Mouse (Mus musculus) CD4-positive naive resting alpha-beta T cell, adult 76 days (primary cell): Measurements from ENCODE around the gene Bcl7c. TPM values are rescaled to one million over a fixed set of nuclear protein-coding genes. Genes with fewer than 3 reads are reported as not detected.

Experiments
- total RNA-seq: library from RNA; stranded (reverse); gene quantifications from one replicate; pipeline ENCODE4 v1.2.4, GENCODE M21; 2023

Gene Bcl7c
- total RNA-seq, result 21.5 TPM

GRCm38 (mm10) chr7:127708207-127709078 is at the start of gene Bcl7c:
TSS of gene Bcl7c (minus strand) at chr7:127708933.

GRCm38 (mm10) chr7:127744366-127745045 is 35.8 kb upstream of the Bcl7c start, which contains the start of gene Fbxl19:
TSS of gene Fbxl19 (plus strand) at chr7:127744543.

GRCm38 (mm10) chr7:127732066-127732465 is 23.3 kb upstream of the Bcl7c start, which contains the start of gene Ctf2:
TSS of gene Ctf2 (minus strand) at chr7:127732166.

GRCm38 (mm10) chr7:127712461-127713385 is 4.0 kb upstream of the Bcl7c start, which contains the start of gene Ctf1:
TSS of gene Ctf1 (plus strand) at chr7:127712736.

GRCm38 (mm10) chr7:127614891-127615843 is 93.6 kb downstream of the Bcl7c start, which contains the start of gene Zfp629:
TSS of gene Zfp629 (minus strand) at chr7:127615797.

Other genes starting within 250 kb of the Bcl7c start
- gene Prr14, start 249.3 kb downstream of the Bcl7c start, total RNA-seq, result 129 TPM
- 195 TPM for gene Fbrs, start 229.7 kb downstream of the Bcl7c start, total RNA-seq
- 267 TPM for gene Srcap, start 196.9 kb downstream of the Bcl7c start, total RNA-seq
- 40.4 TPM for gene Gm42715, start 189.3 kb downstream of the Bcl7c start, total RNA-seq
- gene Tmem265, start 147.5 kb downstream of the Bcl7c start, total RNA-seq, result 10.0 TPM
- 139 TPM for gene Phkg2, start 135.6 kb downstream of the Bcl7c start, total RNA-seq
- 0.38 TPM for gene Ccdc189, start 120.3 kb downstream of the Bcl7c start, total RNA-seq
- 138 TPM for gene Rnf40, start 120.2 kb downstream of the Bcl7c start, total RNA-seq
- gene Zfp629, start 93.1 kb downstream of the Bcl7c start, total RNA-seq, result 2.9 TPM
- gene Ctf1, start 3.8 kb upstream of the Bcl7c start, total RNA-seq, result not detected
- gene Ctf2, start 23.2 kb upstream of the Bcl7c start, total RNA-seq, result not detected
- gene Fbxl19, start 35.6 kb upstream of the Bcl7c start, total RNA-seq, result 5.2 TPM
- 6.8 TPM for gene Orai3, start 60.9 kb upstream of the Bcl7c start, total RNA-seq
- gene Setd1a, start 67.7 kb upstream of the Bcl7c start, total RNA-seq, result 85.9 TPM
- gene Gm49388, start 76.7 kb upstream of the Bcl7c start, total RNA-seq, result 0.79 TPM
- gene Hsd3b7, start 91.7 kb upstream of the Bcl7c start, total RNA-seq, result 4.5 TPM
- gene Stx4a, start 115.4 kb upstream of the Bcl7c start, total RNA-seq, result 106 TPM
- not detected for gene Stx1b, start 115.6 kb upstream of the Bcl7c start, total RNA-seq
- gene Zfp646, start 167.3 kb upstream of the Bcl7c start, total RNA-seq, result 85.5 TPM
- 23.0 TPM for gene Zfp668, start 167.9 kb upstream of the Bcl7c start, total RNA-seq
- gene Prss53, start 182.0 kb upstream of the Bcl7c start, total RNA-seq, result 0.35 TPM
- not detected for gene Gm21974, start 186.5 kb upstream of the Bcl7c start, total RNA-seq
- gene Vkorc1, start 186.7 kb upstream of the Bcl7c start, total RNA-seq, result 13.3 TPM
- 21.5 TPM for gene Bckdk, start 195.1 kb upstream of the Bcl7c start, total RNA-seq
- gene Kat8, start 203.6 kb upstream of the Bcl7c start, total RNA-seq, result 40.6 TPM
- not detected for gene Prss8, start 221.2 kb upstream of the Bcl7c start, total RNA-seq
- gene Prss36, start 237.8 kb upstream of the Bcl7c start, total RNA-seq, result 1.7 TPM